Mouse (Mus musculus) kidney, adult 18-20 months (tissue): ENCODE results near the gene Tbpl1.
A peak's percentile ranks its signal among the peaks of the same experiment; 100 is the strongest.

ENCODE experiments used
- DNase-seq: peaks from one replicate; pipeline ENCODE4 v3.0.0; 2021

Tbpl1 gene

DNA sequence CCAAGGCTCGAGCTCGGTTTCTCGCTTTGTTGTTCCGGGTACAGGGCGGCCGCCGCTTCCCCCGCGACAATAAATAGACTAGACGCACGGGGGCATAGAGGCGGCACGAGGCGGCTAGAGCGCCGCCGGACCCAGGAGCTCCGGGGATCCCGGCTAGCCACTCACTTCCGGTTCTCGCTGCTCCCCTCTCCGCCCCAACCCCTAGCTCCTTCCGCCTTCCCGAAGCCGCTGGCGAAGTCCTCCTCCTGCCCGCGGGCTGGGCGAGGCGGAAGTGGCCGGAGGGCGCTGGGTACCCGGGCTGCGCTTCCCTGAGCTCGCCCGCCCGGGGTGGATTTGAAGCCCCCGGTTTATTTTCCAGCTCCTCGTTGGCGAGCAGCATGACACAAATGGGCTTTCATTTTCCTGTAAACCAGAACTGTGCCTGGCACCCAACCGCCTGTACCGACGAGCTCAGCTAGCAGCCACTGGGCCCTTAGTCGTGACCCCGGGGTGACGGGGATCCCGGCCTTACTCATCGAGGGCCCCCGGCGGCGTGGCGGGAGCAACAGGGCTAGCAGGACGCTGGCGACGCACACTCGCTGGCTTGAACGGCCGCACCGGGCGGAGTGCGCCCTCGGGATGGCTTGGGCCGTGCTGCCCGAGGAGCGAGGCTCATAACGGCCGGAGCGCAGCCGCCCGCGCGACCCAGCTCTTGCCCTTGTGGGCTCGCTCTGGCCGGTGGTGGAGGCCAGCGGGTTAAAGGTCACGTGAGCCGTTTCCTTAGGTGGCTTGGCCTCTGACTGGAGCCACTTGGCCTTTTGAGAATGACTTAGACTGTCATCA, at the start of gene Tbpl1:
Gene Tbpl1 (minus strand): TSS at position 667 of the 822 bp plus-strand sequence.
- DNase-seq = peak; percentile 94

DNA sequence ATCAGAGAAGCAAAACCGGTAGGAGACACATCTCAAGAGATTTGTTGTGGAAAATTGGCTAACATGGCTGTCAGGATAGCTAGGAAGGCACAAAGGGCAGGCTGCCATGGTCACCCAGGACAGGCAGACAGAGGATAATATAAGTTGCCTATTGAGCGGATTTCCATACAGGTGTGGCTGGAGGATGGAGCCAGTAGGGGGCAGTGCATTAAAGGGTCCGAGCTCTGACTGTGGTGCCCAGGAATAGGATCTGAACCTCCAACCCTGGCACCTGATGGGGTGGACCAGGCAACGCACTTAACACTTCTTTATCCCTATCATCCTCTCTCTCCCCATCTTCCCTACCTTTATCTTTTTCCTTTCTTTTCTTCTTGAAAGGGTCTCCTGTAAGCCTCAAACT, 49.7 kb upstream of the Tbpl1 start:
- peak; percentile 16 for DNase-seq

- DNase-seq = peak; percentile 13
Observed at GRCm38 (mm10) chr10:22777939-22778338, 46.2 kb upstream of the Tbpl1 start.

GRCm38 (mm10) chr10:22776007-22776698, 44.4 kb upstream of the Tbpl1 start:
- peak; percentile 42 for DNase-seq

DNA sequence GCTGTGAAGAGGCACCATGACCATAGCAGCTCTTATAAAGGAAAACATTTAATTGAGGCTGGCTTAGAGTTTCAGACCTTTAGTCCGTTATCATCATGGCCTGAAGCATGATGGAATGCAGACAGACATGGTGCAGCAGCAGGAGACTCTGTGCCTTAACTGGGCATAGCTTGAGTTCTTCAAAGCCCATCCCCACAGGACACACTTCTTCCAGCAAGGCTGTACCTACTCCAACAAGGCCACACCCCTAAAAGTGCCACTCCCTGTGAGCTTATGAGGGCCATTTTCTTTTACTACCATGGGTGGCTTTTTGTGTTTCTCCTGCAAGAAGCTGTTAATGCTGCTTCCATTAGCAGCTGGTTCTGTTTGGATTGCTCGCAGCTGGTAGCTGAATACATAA, 43.7 kb upstream of the Tbpl1 start:
- no peak for DNase-seq

DNA sequence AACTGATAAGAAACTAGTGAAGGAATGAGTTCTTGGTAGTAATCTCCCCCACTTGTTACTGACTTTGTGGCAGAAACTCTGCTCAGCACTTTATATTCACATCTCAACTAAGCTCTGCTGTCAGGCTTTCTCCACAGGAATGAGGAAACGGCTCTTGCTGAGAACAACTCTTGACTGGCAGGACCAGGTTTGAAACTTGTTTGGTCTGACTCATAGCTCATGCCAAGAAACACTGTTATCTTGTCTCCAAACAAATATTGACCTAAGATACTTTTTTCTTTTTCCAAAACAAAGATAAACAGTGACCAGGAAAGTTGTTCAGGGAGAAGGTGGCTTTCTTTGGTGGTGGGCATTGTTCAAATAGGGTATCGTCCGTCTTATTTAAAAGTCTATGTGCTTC, 42.9 kb upstream of the Tbpl1 start:
- no peak for DNase-seq

DNA sequence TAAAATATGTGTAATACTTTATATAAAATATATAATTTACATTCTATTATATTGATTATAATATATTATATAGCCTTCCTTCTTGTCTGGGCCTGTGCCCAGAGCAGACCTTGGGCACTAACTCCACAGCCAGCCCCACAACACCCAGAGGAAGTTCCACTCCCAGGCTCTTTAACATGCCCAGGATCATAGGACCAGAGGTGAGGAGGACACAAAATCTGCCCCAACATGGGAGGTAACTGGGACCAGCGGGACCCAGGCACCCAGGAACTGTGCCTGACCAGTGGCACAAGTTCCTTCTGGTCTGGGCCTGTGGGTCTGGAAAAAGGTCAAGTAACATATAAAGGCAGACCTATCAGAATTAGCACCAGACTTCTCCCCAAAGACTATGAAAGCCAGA, 22.5 kb upstream of the Tbpl1 start:
- DNase-seq = no peak

DNA sequence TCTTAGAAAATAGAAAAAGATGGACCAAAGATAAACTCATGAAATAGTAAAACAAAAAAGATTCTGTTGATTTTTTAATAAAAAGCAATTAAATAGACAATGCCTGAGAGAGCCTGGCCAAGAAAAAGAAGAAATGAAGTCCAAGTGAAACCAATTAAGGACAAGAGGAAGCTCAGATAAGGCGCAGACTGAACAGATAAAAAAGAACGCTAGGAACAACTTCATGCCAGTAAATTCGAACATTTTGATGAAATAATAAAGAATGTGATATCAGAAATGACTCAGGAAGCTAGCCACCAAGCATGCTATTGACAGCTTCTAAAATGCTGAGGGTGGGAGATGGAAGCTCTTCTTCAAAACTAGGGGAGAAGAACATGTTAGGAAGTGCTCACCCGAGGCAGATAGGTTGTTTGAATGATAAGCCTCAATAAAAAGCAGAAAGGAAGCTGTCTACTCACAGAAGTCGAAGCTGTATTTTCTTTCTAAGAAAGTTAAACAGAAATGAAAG, 19.5 kb upstream of the Tbpl1 start:
- DNase-seq = no peak

DNA sequence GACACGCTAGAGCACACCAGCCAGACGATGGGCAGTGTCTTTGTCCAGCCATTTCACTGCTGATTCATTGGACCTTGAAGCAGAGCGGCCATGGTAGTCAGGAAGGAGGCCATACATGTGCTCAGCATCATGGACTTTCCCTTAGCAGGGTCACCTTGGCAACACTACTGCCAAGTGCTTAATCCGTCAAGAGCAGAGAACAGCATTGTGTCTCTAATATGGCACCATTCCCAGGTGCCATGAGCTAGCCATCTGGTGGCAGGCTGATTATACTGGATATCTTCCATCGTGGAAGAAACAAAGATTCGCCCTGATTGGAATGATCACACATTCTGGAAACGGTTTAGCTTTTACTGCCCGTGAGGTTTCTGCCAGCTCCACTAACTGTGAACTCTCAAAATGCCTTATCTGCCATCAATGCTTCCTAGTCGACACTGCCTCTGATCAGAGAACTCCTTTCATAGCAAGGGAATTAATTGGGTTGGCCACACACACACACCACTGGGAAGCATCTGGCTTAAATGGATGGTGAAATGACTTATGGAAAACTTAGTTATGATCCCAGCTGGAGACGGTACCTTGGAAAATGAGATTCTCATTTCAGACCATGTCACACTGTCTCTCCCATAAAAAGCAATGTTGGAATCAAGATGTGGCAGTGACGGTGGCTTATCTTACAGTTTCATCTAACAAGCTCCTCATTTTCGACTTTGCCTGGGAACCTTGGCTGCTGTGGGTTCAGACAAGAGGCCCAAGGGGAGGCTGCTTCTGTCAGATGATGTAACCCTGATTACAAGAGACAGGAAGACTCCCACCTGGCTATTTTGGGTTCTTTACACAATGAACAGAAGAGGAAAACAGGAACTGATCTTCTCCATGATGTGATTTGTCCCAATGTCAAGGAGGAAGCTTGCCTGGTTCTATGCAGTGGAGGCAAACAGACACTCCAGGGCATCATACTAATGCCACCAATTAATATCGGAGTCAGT, 14.9 kb upstream of the Tbpl1 start:
- no peak for DNase-seq

GRCm38 (mm10) chr10:22745922-22746321, 14.2 kb upstream of the Tbpl1 start:
- DNase-seq = no peak

- no peak for DNase-seq
Observed at GRCm38 (mm10) chr10:22732181-22732580, 443 bp upstream of the Tbpl1 start.

DNA sequence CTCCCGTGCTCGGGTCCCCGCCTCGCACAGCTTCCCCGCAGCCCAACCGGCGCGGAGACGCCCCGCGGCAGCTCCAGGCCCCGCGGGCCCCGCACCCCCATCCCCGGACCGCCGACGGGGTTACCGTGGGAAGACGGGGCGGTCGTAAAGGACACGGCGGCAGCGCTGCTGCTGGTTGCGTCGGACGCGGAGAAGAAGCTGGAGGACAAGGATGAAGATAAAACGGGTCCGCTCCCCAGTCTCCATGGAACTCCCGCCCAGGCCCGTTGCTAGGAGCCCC, 806 bp downstream of the Tbpl1 start:
- DNase-seq = no peak

DNA sequence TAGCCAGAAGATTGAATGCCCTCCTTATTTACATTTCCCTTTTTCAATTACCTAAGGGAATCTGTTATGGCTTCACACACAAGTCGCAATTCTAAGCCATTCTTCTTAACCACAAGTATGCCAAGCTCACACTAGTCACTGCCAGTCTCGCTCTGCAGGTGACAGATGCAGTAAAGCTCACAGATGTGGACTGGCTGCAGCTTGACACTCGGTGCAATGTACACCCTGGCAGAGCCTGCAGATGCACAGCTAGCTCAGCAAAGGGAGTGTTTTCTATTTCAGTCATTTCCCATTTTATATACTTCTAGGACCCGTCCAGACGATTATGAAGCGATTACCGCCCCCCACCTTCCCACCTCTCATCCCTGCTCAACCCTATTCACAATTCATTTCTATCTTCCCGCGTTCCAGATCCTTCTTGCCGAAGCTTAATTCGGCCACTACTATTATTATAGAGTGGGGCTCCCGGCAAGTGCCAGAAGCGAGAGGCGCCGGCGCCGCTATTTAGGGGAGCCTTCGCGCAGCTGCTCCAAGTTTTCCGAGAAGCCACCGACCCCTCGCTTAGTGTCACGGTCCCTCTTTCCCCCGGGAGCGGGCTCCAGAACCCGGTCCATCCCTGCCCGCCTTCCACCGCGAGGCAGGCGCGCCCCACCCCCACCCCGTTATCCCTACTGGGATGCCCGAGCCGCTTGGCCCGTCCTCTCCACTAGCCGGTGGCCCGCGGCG, 1.3 kb downstream of the Tbpl1 start:
- DNase-seq = no peak

DNA sequence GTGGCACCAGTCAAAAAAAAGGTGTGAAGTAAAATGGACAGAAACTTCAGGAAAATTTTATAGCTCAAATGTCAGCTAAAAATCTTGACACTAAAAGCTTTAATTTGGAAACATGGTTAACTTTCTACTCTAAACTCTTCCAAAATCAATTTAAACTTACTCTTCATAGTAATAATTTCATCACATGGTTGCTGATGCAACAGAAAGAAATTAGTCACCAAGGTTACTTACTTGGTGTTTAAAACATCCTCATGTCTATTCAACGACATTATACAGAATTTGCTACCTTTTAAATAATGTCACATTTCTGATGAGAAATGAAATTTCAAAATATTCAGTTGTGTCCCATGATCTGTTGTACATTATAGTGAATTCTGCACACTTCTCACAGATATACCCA, 3.5 kb downstream of the Tbpl1 start:
- DNase-seq = no peak

- no peak for DNase-seq
Observed at GRCm38 (mm10) chr10:22726295-22726694, 5.4 kb downstream of the Tbpl1 start.

GRCm38 (mm10) chr10:22725166-22725565, 6.6 kb downstream of the Tbpl1 start:
- no peak for DNase-seq

GRCm38 (mm10) chr10:22720781-22721529, 10.8 kb downstream of the Tbpl1 start:
- no peak for DNase-seq

GRCm38 (mm10) chr10:22718475-22718874, 13.3 kb downstream of the Tbpl1 start:
- no peak for DNase-seq

- peak; percentile 53 for DNase-seq
Observed at GRCm38 (mm10) chr10:22714520-22714919, 17.2 kb downstream of the Tbpl1 start.

DNA sequence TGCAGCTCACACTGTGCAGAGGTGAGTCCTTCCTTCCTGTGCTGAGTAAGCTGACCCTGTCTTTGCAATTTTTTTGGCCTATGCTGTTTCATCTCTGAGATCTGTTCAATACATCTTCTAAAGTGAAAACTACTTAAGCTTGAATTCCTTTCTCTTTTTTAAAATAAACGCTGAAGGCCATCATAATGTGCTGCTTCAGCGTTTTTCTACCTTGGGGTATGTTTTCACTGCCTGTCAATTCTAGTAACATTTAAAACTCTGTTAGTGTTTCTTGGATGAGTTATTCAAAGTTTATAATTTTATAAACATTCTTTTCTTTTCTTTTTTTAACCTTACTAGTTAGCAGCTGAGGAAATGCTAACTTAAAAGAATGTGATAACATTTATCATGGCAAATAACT, 18.8 kb downstream of the Tbpl1 start:
- DNase-seq = no peak

- no peak for DNase-seq
Observed at GRCm38 (mm10) chr10:22710173-22710777, 21.5 kb downstream of the Tbpl1 start.
